ENCODE assay signal across 16 mouse cellular contexts in genomic region chr19:38610809-38611208, GRCm38 (mm10).
DNase-seq lines count a peak whose midpoint lies in the region; ATAC-seq lines count a peak whose summit lies in the region.
"Had no signal": no experiment of that assay in that cellular context is flagged by ENCODE, and none has a peak within 500 bp of the region (broad histone marks: within the 10 kb centered on the region; RNA-seq: fewer than 3 reads in every experiment).

No protein-coding gene starts in this region.

- no peak overlapping the region for H3K27ac ChIP-seq in heart, embryonic 10.5 days
- H3K27ac ChIP-seq in midbrain, embryonic 14.5 days (replicated peaks; ENCODE audit: low read depth, low read length) = no peak overlapping the region
- H3K27ac ChIP-seq: embryonic facial prominence, embryonic 15.5 days; forebrain, embryonic 15.5 days; liver, embryonic 14.5 days had no signal

- no peak overlapping the region for H3K4me3 ChIP-seq in heart, embryonic 10.5 days
- no peak overlapping the region for H3K4me3 ChIP-seq in midbrain, embryonic 14.5 days (replicated peaks; ENCODE audit: low read depth, low read length)
- H3K4me3 ChIP-seq: embryonic facial prominence, embryonic 15.5 days; forebrain, embryonic 15.5 days had no signal

- H3K9me3 ChIP-seq in heart, embryonic 10.5 days = no peaks in the 10 kb centered on the region
- no peaks in the 10 kb centered on the region for H3K9me3 ChIP-seq in midbrain, embryonic 14.5 days (ENCODE audit: control insufficient read depth, low read length)
- H3K9me3 ChIP-seq: embryonic facial prominence, embryonic 15.5 days; forebrain, embryonic 15.5 days; G1E had no signal

- H3K4me2 ChIP-seq in midbrain, embryonic 14.5 days (ENCODE audit: low read length) = no peak overlapping the region
- H3K4me2 ChIP-seq: embryonic facial prominence, embryonic 15.5 days; forebrain, embryonic 15.5 days had no signal

- no peak overlapping the region for H3K9ac ChIP-seq in midbrain, embryonic 14.5 days (replicated peaks; ENCODE audit: low read length)
- H3K9ac ChIP-seq: embryonic facial prominence, embryonic 15.5 days; forebrain, embryonic 15.5 days; liver, embryonic 14.5 days had no signal

- no peaks in the 10 kb centered on the region for H3K4me1 ChIP-seq in heart, embryonic 10.5 days
- H3K4me1 ChIP-seq in midbrain, embryonic 14.5 days (ENCODE audit: control insufficient read depth, insufficient read depth, low read length) = no peaks in the 10 kb centered on the region
- H3K4me1 ChIP-seq: embryonic facial prominence, embryonic 15.5 days had no signal

- DNase-seq in heart, adult 18-20 months = peak; percentile 67 to 80
- DNase-seq in heart, embryonic 10.5 days (ENCODE audit: low spot score) = no peak
- DNase-seq in Muller cell, postnatal 12 days (ENCODE audit: inconsistent ontology term) = peak; percentile 88
- peak; percentile 70 for DNase-seq in heart, adult 8-10 months (ENCODE audit: low spot score)
- peak; percentile 21 to 52 for DNase-seq in heart, postnatal 36 days
- DNase-seq in midbrain, embryonic 14.5 days = no peak
- DNase-seq in urinary bladder, postnatal 10 days (ENCODE audit: low spot score) = no peak
- no peak for DNase-seq in adrenal gland, adult 2 months
- DNase-seq: cerebellum, adult 11-12 months; layer of hippocampus, adult 9-11 months; left cerebral cortex, postnatal 4 days had no signal

- no peaks in the 10 kb centered on the region for H3K36me3 ChIP-seq in heart, embryonic 10.5 days
- H3K36me3 ChIP-seq in midbrain, embryonic 14.5 days (ENCODE audit: control insufficient read depth, insufficient read depth, low read length) = no peaks in the 10 kb centered on the region
- H3K36me3 ChIP-seq: embryonic facial prominence, embryonic 15.5 days; forebrain, embryonic 15.5 days; G1E had no signal

- no peak for ATAC-seq in midbrain, embryonic 14.5 days (ENCODE audit: low FRiP score, low TSS enrichment)
- ATAC-seq: forebrain, embryonic 15.5 days; hindbrain, embryonic 16.5 days had no signal

- no peaks in the 10 kb centered on the region for H3K27me3 ChIP-seq in heart, embryonic 10.5 days (ENCODE audit: insufficient read depth, poor library complexity, severe bottlenecking)
- no peaks in the 10 kb centered on the region for H3K27me3 ChIP-seq in midbrain, embryonic 14.5 days (ENCODE audit: control insufficient read depth, insufficient read depth, low read length)
- H3K27me3 ChIP-seq: embryonic facial prominence, embryonic 15.5 days; forebrain, embryonic 15.5 days had no signal

- intact Hi-C loops in heart, postnatal 36 days (cut with DNase I) = no loop called here

- 71% methylated on average over 8 of the region's 8 CpGs for WGBS in heart, embryonic 10.5 days
- WGBS in midbrain, embryonic 14.5 days = 94% methylated on average over 8 of the region's 8 CpGs

Comparison
In these comparisons a context has a peak if more than half of its experiments do, and no peak if none do; other contexts are left out.
1. DNase-seq: peak in heart, adult 18-20 months (2 of 2), Muller cell, postnatal 12 days (single experiment), heart, adult 8-10 months (single experiment) and heart, postnatal 36 days (2 of 2); none in heart, embryonic 10.5 days (single experiment), midbrain, embryonic 14.5 days (single experiment), urinary bladder, postnatal 10 days (single experiment) and adrenal gland, adult 2 months (single experiment).